Mouse (Mus musculus): Measurements from ENCODE around the gene Olfm4.

Gene Olfm4

GRCm38 (mm10) chr14:79983781-79984180, at the start of gene Olfm4:
Olfm4 (plus strand) TSS chr14:79984081.
- no peak for DNase-seq (ENCODE audit: low spot score)

GRCm38 (mm10) chr14:79934426-79934825, 49.5 kb upstream of the Olfm4 start:
- no peak for DNase-seq (ENCODE audit: low spot score)

GRCm38 (mm10) chr14:79936879-79937468, 46.9 kb upstream of the Olfm4 start:
- no peak for DNase-seq (ENCODE audit: low spot score)

- DNase-seq (ENCODE audit: low spot score): no peak
These were observed 38.0 kb upstream of the Olfm4 start for GRCm38 (mm10) chr14:79945876-79946275.

- no peak for DNase-seq (ENCODE audit: low spot score)
These were observed 28.2 kb upstream of the Olfm4 start for GRCm38 (mm10) chr14:79955678-79956077.

GRCm38 (mm10) chr14:79957789-79958487, 25.9 kb upstream of the Olfm4 start:
- no peak for DNase-seq (ENCODE audit: low spot score)

GRCm38 (mm10) chr14:79961187-79961586, 22.7 kb upstream of the Olfm4 start:
- no peak for DNase-seq (ENCODE audit: low spot score)

- DNase-seq (ENCODE audit: low spot score): no peak
These were observed 22.3 kb upstream of the Olfm4 start for GRCm38 (mm10) chr14:79961602-79962001.

- DNase-seq (ENCODE audit: low spot score): peak; percentile 43
These were observed 13.7 kb upstream of the Olfm4 start for GRCm38 (mm10) chr14:79970165-79970564.

- no peak for DNase-seq (ENCODE audit: low spot score)
These were observed 12.7 kb upstream of the Olfm4 start for GRCm38 (mm10) chr14:79970928-79971738.

- DNase-seq (ENCODE audit: low spot score): no peak
These were observed 2.4 kb upstream of the Olfm4 start for GRCm38 (mm10) chr14:79981437-79981836.

GRCm38 (mm10) chr14:79985137-79985670, 1.3 kb downstream of the Olfm4 start:
- no peak for DNase-seq (ENCODE audit: low spot score)

- DNase-seq (ENCODE audit: low spot score): no peak
These were observed 1.8 kb downstream of the Olfm4 start for GRCm38 (mm10) chr14:79985696-79986095.

- DNase-seq (ENCODE audit: low spot score): no peak
These were observed 3.0 kb downstream of the Olfm4 start for GRCm38 (mm10) chr14:79986831-79987230.

GRCm38 (mm10) chr14:79989785-79990184, 5.9 kb downstream of the Olfm4 start:
- no peak for DNase-seq (ENCODE audit: low spot score)

- DNase-seq (ENCODE audit: low spot score): no peak
These were observed 6.7 kb downstream of the Olfm4 start for GRCm38 (mm10) chr14:79990547-79990946.

- DNase-seq (ENCODE audit: low spot score): no peak
These were observed 13.7 kb downstream of the Olfm4 start for GRCm38 (mm10) chr14:79997534-79997933.

- no peak for DNase-seq (ENCODE audit: low spot score)
These were observed 16.2 kb downstream of the Olfm4 start for GRCm38 (mm10) chr14:80000110-80000531.

- no peak for DNase-seq (ENCODE audit: low spot score)
These were observed 23.8 kb downstream of the Olfm4 start for GRCm38 (mm10) chr14:80007686-80008085.

GRCm38 (mm10) chr14:80010426-80010825, 26.5 kb downstream of the Olfm4 start:
- no peak for DNase-seq (ENCODE audit: low spot score)

- DNase-seq (ENCODE audit: low spot score): no peak
These were observed 31.1 kb downstream of the Olfm4 start for GRCm38 (mm10) chr14:80014966-80015365.

GRCm38 (mm10) chr14:80016112-80016511, 32.2 kb downstream of the Olfm4 start:
- DNase-seq (ENCODE audit: low spot score): no peak

- DNase-seq (ENCODE audit: low spot score): peak; percentile 62
These were observed 42.2 kb downstream of the Olfm4 start for GRCm38 (mm10) chr14:80026078-80026477.

Measured in layer of hippocampus, adult 11-12 months (tissue).